Mouse (Mus musculus): ENCODE data around the gene Esp22.

Gene Esp22

GRCm38 (mm10) chr17:39095034-39095433 is at the start of gene Esp22:
Gene Esp22 (plus strand): TSS chr17:39095334.
- no peak for DNase-seq (ENCODE audit: low read depth, low spot score)

- DNase-seq (ENCODE audit: low read depth, low spot score), result peak; percentile 69
These were observed 31.5 kb upstream of the Esp22 start for GRCm38 (mm10) chr17:39063641-39064040.

- DNase-seq (ENCODE audit: low read depth, low spot score), result no peak
These were observed 18.2 kb upstream of the Esp22 start, which contains the start of gene Esp23 for GRCm38 (mm10) chr17:39076937-39077336. Gene Esp23 (minus strand): TSS chr17:39077037.

GRCm38 (mm10) chr17:39107126-39107525 is 12.0 kb downstream of the Esp22 start:
- peak; percentile 73 for DNase-seq (ENCODE audit: low read depth, low spot score)

- peak; percentile 31 for DNase-seq (ENCODE audit: low read depth, low spot score)
These were observed 34.0 kb downstream of the Esp22 start for GRCm38 (mm10) chr17:39129156-39129555.
